Mouse (Mus musculus) midbrain, embryonic 16.5 days (tissue): ENCODE measurements around the gene Slc3a1. TPM values are rescaled to one million over a fixed set of nuclear protein-coding genes. Genes with fewer than 3 reads are reported as not detected.
A peak's percentile ranks its signal among the peaks of the same experiment; 100 is the strongest.

Experiments used
- ATAC-seq: fragments of 200-750 bp; cut with Nextera tagmentation; 2 replicates; pipeline ENCODE4 v1.8.0; 2017; ENCODE audit warnings: moderate TSS enrichment
- H3K27ac ChIP-seq: fragments of 300-500 bp; sonication (generic); 2 replicates; pipeline ENCODE4 v1.5.1; 2014; ENCODE audit warnings: mild to moderate bottlenecking, low read length, mixed read lengths
- H3K27me3 ChIP-seq: fragments of 300-500 bp; sonication (generic); 2 replicates; pipeline ENCODE4 v1.6.1; 2014; ENCODE audit warnings: low read depth, low read length, mixed read lengths; ENCODE audit not compliant: control insufficient read depth, insufficient read depth
- H3K36me3 ChIP-seq: fragments of 300-500 bp; sonication (generic); 2 replicates; pipeline ENCODE4 v1.6.1; 2014; ENCODE audit warnings: mild to moderate bottlenecking, low read length, moderate library complexity, mixed read lengths; ENCODE audit not compliant: control insufficient read depth, insufficient read depth
- H3K4me1 ChIP-seq: fragments of 300-500 bp; sonication (generic); 2 replicates; pipeline ENCODE4 v1.6.1; 2014; ENCODE audit warnings: mild to moderate bottlenecking, low read length, mixed read lengths; ENCODE audit not compliant: control insufficient read depth, insufficient read depth
- H3K4me2 ChIP-seq: fragments of 300-500 bp; sonication (generic); 2 replicates; pipeline ENCODE4 v1.6.1; 2014; ENCODE audit warnings: mild to moderate bottlenecking, low read length, mixed read lengths
- H3K4me3 ChIP-seq: fragments of 300-500 bp; sonication (generic); 2 replicates; pipeline ENCODE4 v1.5.1; 2014; ENCODE audit warnings: low read depth, mild to moderate bottlenecking, low read length, moderate library complexity, mixed read lengths
- H3K9ac ChIP-seq: fragments of 300-500 bp; sonication (generic); 2 replicates; pipeline ENCODE4 v1.6.1; 2014; ENCODE audit warnings: low read depth, low read length, mixed read lengths
- H3K9me3 ChIP-seq: fragments of 300-500 bp; sonication (generic); replicated peaks from 2 replicates; pipeline ENCODE4 v1.6.1; 2014; ENCODE audit warnings: mild to moderate bottlenecking, low read length, mixed read lengths; ENCODE audit not compliant: control insufficient read depth, poor library complexity, severe bottlenecking
- WGBS: fragments of 180-500 bp; shearing (Covaris S2); extraction: QIAGEN DNeasy Blood & Tissue Kit; methylation state at CpG from one replicate; pipeline ENCODE4 v1.1.7; 2014; 5-methylcytosine and 5-hydroxymethylcytosine counted together
- polyA plus RNA-seq: library from polyadenylated mRNA; unstranded; fragments of >200 nt; fragmentation: Nextera tagmentation; extraction: Ambion mirVana; gene quantifications from 2 replicates; pipeline ENCODE4 v1.2.1, GENCODE M21; 2015

Gene Slc3a1
- polyA plus RNA-seq, 1 experiment from 2014 or later = 0.20 TPM

DNA sequence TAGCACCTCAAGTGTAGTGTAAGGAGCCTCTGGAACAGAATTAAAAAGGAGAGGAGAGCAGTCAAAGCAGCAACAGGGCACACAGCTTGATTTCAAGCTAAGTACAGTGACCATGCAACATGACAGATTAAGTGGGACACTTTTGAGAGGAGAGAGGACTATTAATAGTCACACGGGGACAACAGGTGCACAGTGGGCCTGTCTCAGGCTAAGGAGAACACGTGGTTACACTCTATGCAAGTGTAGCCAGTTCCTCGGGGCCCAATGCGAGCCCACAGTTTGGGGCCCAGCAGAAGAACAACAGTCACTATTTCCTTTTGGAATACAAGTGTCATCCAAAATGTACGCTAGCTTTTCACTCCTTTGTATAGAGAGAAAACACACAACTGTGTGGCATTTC is 59.4 kb downstream of the Slc3a1 start:
- 90% methylated on average over 5 of the region's 5 CpGs for WGBS

DNA sequence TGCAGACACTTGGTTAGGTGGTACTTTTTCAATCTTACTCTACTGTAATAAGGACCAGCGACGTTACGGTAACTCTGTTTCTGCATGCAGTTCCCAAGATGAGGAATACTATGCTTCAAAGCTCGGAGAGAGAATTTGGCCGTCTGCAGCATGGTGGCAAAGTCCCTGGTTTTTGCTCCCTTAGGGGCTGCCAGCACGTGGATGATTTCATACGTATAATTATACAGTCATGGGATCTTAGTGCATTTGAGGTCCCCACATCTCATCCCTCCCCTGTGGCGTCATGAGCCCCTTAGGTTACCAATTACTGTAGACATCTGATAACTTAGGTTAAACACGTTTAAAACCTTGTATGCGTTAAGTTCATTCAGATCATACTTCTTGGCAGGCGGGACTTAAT is 60.2 kb downstream of the Slc3a1 start:
- peaks cover 18% of the 10 kb centered on the region for H3K4me1 ChIP-seq
- H3K4me3 ChIP-seq = no peak overlapping the region
- H3K9ac ChIP-seq = no peak overlapping the region
- no peak overlapping the region for H3K27ac ChIP-seq
- H3K4me2 ChIP-seq = peak overlapping the region; percentile 55
- WGBS = 83% methylated on average over 11 of the region's 11 CpGs
- ATAC-seq = no peak
- no peaks in the 10 kb centered on the region for H3K9me3 ChIP-seq
- no peaks in the 10 kb centered on the region for H3K27me3 ChIP-seq
- no peaks in the 10 kb centered on the region for H3K36me3 ChIP-seq

More for the DNA sequence above, 59.4 kb downstream of the Slc3a1 start:
- no peak for ATAC-seq
- no peak overlapping the region for H3K4me3 ChIP-seq
- peaks cover 18% of the 10 kb centered on the region for H3K4me1 ChIP-seq
- H3K9me3 ChIP-seq = no peaks in the 10 kb centered on the region
- H3K9ac ChIP-seq = no peak overlapping the region
- H3K36me3 ChIP-seq = no peaks in the 10 kb centered on the region
- no peak overlapping the region for H3K27ac ChIP-seq
- H3K27me3 ChIP-seq = no peaks in the 10 kb centered on the region
- no peak overlapping the region for H3K4me2 ChIP-seq

DNA sequence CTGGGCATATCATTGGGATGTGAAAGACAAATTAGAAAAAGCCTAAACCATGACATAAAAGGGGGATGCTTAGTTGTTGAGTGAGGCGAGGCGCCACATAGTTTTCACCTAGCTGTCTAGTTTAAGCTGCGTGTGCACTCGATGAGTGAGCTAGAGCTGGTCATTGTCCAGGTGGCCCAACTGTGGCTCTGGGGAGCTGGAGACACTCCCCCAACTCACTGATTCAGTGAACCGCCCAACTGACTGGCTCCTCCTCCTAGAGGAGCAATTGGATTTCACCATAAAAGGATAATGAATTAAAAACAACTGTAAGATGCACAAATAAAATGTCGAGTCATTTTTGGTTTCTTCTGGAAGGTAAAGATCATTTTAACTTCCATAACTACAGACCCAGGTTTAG is 60.8 kb downstream of the Slc3a1 start:
- no peak for ATAC-seq

GRCm38 (mm10) chr17:85089621-85090020 is 61.4 kb downstream of the Slc3a1 start:
- peak overlapping the region; percentile 82 for H3K4me3 ChIP-seq
- H3K4me1 ChIP-seq = peaks cover 18% of the 10 kb centered on the region
- H3K9ac ChIP-seq = peak overlapping the region; percentile 80
- peak; percentile 27 for ATAC-seq
- peak overlapping the region; percentile 94 for H3K27ac ChIP-seq
- H3K9me3 ChIP-seq = no peaks in the 10 kb centered on the region
- under 1% methylated on average over 16 of the region's 16 CpGs for WGBS
- no peaks in the 10 kb centered on the region for H3K27me3 ChIP-seq
- H3K36me3 ChIP-seq = no peaks in the 10 kb centered on the region
- H3K4me2 ChIP-seq = peak overlapping the region; percentile 55

More for the DNA sequence above, 60.8 kb downstream of the Slc3a1 start:
- H3K9me3 ChIP-seq = no peaks in the 10 kb centered on the region
- peak overlapping the region; percentile 55 for H3K4me2 ChIP-seq
- WGBS = 41% methylated on average over 6 of the region's 6 CpGs
- H3K9ac ChIP-seq = peak overlapping the region; percentile 80
- peak overlapping the region; percentile 94; the same call in 1 of the 2 replicates for H3K27ac ChIP-seq
- no peaks in the 10 kb centered on the region for H3K36me3 ChIP-seq
- H3K27me3 ChIP-seq = no peaks in the 10 kb centered on the region
- H3K4me3 ChIP-seq = peak overlapping the region; percentile 82
- H3K4me1 ChIP-seq = peaks cover 18% of the 10 kb centered on the region

GRCm38 (mm10) chr17:85090120-85091099 is 62.2 kb downstream of the Slc3a1 start, which contains the start of the genes Prepl and Camkmt:
TSS of gene Prepl (minus strand) at chr17:85090241.
TSS of gene Camkmt (plus strand) at chr17:85090552.
- WGBS = under 1% methylated on average over 63 of the region's 63 CpGs
- H3K9me3 ChIP-seq = no peaks in the 10 kb centered on the region
- peak within 1 kb of the TSS; percentile 82 for H3K4me3 ChIP-seq

GRCm38 (mm10) chr17:85091762-85092161 is 63.6 kb downstream of the Slc3a1 start:
- Histone ChIP-seq H3K27me3 (no peaks in the 10 kb centered on the region), H3K36me3 (no peaks in the 10 kb centered on the region), H3K4me1 (peaks cover 18% of the 10 kb centered on the region), H3K4me2 (peak overlapping the region; percentile 68), H3K9me3 (no peaks in the 10 kb centered on the region), H3K9ac (no peak overlapping the region), H3K27ac (no peak overlapping the region), H3K4me3 (no peak overlapping the region)
- WGBS = 93% methylated on average over 6 of the region's 6 CpGs
- no peak for ATAC-seq

More at GRCm38 (mm10) chr17:85090120-85091099, 62.2 kb downstream of the Slc3a1 start, which contains the start of the genes Prepl and Camkmt:
- H3K4me1 ChIP-seq = peaks cover 18% of the 10 kb centered on the region
- H3K27me3 ChIP-seq = no peaks in the 10 kb centered on the region
- H3K4me2 ChIP-seq = peak within 1 kb of the TSS; percentile 68
- ATAC-seq = peak; percentile 99
- H3K9ac ChIP-seq = peak within 1 kb of the TSS; percentile 80
- peak within 1 kb of the TSS; percentile 94 for H3K27ac ChIP-seq
- no peaks in the 10 kb centered on the region for H3K36me3 ChIP-seq

DNA sequence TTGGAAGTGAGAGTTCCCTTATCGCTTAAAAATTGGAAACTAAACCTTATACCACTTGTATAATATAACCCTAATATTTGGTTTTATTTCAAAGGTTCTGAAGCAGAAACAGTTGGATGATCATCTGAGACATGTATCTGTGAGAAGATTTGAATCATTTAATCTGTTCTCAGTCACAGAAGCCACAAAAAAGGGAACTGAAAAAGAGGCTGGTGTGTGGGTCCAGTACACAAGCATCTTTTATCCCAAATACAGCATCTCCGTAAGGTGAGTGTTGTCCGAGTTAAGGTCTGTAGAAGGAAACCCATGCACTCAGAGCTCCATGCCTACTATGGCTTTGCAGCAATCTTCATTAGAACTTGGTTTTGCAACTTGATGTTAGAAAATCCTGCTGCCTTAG is 68.2 kb downstream of the Slc3a1 start:
- H3K4me3 ChIP-seq = no peak overlapping the region
- 93% methylated on average over 3 of the region's 3 CpGs for WGBS
- H3K36me3 ChIP-seq = peaks cover 23% of the 10 kb centered on the region
- H3K4me1 ChIP-seq = peaks cover 5% of the 10 kb centered on the region
- peaks cover 7% of the 10 kb centered on the region for H3K9me3 ChIP-seq
- H3K9ac ChIP-seq = no peak overlapping the region
- H3K4me2 ChIP-seq = no peak overlapping the region
- H3K27me3 ChIP-seq = no peaks in the 10 kb centered on the region
- no peak overlapping the region for H3K27ac ChIP-seq
- no peak for ATAC-seq

DNA sequence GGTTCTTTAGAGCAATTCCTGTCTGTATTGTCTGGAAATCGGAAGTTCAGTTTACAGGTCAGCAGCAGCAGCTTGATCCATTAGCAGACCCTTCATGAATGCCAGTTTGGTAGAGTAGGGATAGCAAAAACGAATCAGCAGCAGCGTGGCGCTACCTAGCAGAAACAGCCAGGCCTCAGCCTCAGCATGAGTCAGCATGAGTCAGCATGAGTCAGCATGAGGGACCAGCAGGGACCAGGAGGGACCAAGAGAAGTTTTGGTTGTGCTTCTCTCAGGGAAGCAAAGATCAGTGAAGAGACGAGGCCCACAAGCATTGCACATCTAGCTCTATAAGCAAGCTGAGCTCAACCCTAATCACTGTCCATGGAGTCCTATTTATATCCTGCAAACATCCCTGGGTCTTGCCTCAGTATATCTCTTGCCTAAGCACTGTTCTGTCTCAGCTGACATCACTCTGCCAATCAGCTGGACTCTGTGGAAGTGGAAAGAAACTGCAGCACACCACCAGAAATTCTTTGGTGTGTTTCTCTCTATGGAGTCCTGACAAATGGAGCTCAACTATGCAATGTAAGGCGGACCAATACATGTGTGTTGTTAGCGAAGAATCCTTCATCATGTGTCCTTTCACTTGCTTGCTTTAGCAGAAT is 70.6 kb downstream of the Slc3a1 start:
- no peak overlapping the region for H3K4me3 ChIP-seq
- peaks cover 7% of the 10 kb centered on the region for H3K9me3 ChIP-seq
- no peak overlapping the region for H3K27ac ChIP-seq
- no peaks in the 10 kb centered on the region for H3K27me3 ChIP-seq
- ATAC-seq = no peak
- no peak overlapping the region for H3K4me2 ChIP-seq
- no peaks in the 10 kb centered on the region for H3K4me1 ChIP-seq
- 94% methylated on average over 7 of the region's 7 CpGs for WGBS
- no peak overlapping the region for H3K9ac ChIP-seq
- H3K36me3 ChIP-seq = peaks cover 23% of the 10 kb centered on the region
